Mouse (Mus musculus) kidney, adult 18-20 months (tissue): ENCODE results near the gene Pgs1.

Experiments used
- DNase-seq: peaks from one replicate; pipeline ENCODE4 v3.0.0; 2021

The Pgs1 gene

GRCm38 (mm10) chr11:118004217-118004616, 18.1 kb downstream of the Pgs1 start:
- no peak for DNase-seq

GRCm38 (mm10) chr11:118007460-118008143, 21.5 kb downstream of the Pgs1 start:
- DNase-seq, result no peak

- DNase-seq, result no peak
Observed at GRCm38 (mm10) chr11:118008144-118008805, 22.2 kb downstream of the Pgs1 start.

GRCm38 (mm10) chr11:118008843-118009242, 22.8 kb downstream of the Pgs1 start:
- DNase-seq, result no peak

GRCm38 (mm10) chr11:118009865-118010571, 23.9 kb downstream of the Pgs1 start:
- DNase-seq, result no peak

GRCm38 (mm10) chr11:118012595-118012994, 26.5 kb downstream of the Pgs1 start:
- no peak for DNase-seq

GRCm38 (mm10) chr11:118013339-118013738, 27.2 kb downstream of the Pgs1 start:
- DNase-seq, result no peak

GRCm38 (mm10) chr11:118014391-118014995, 28.4 kb downstream of the Pgs1 start:
- DNase-seq, result no peak

- no peak for DNase-seq
Observed at GRCm38 (mm10) chr11:118015381-118016145, 29.5 kb downstream of the Pgs1 start.

- DNase-seq, result no peak
Observed at GRCm38 (mm10) chr11:118018328-118018727, 32.2 kb downstream of the Pgs1 start.

- peak; percentile 77 for DNase-seq
Observed at GRCm38 (mm10) chr11:118021806-118022205, 35.7 kb downstream of the Pgs1 start.

- no peak for DNase-seq
Observed at GRCm38 (mm10) chr11:118023475-118023874, 37.4 kb downstream of the Pgs1 start.

GRCm38 (mm10) chr11:118024111-118024510, 38.0 kb downstream of the Pgs1 start:
- DNase-seq, result no peak

- no peak for DNase-seq
Observed at GRCm38 (mm10) chr11:118029170-118029569, 43.1 kb downstream of the Pgs1 start.

GRCm38 (mm10) chr11:118031134-118031533, 45.0 kb downstream of the Pgs1 start:
- no peak for DNase-seq

GRCm38 (mm10) chr11:118034395-118034794, 48.3 kb downstream of the Pgs1 start:
- no peak for DNase-seq

- no peak for DNase-seq
Observed at GRCm38 (mm10) chr11:118035068-118035467, 49.0 kb downstream of the Pgs1 start.

- no peak for DNase-seq
Observed at GRCm38 (mm10) chr11:118042791-118043190, 56.7 kb downstream of the Pgs1 start.

GRCm38 (mm10) chr11:118043293-118043907, 57.3 kb downstream of the Pgs1 start:
- peak; percentile 71 for DNase-seq

GRCm38 (mm10) chr11:118049641-118050040, 63.5 kb downstream of the Pgs1 start:
- DNase-seq, result peak; percentile 6

- peak; percentile 63 for DNase-seq
Observed at GRCm38 (mm10) chr11:118050174-118050573, 64.1 kb downstream of the Pgs1 start.

- no peak for DNase-seq
Observed at GRCm38 (mm10) chr11:118058367-118058766, 72.3 kb downstream of the Pgs1 start.
